Mouse (Mus musculus): ENCODE results near the gene Smyd3. TPM values are rescaled to one million over a fixed set of nuclear protein-coding genes. Genes with fewer than 3 reads are reported as not detected.
"Not testable (repeated sequence)": the region's sequence is repeated elsewhere in the genome, so short reads cannot be mapped to it uniquely, and the experiment has no call there.

The Smyd3 gene
- total RNA-seq, 2 experiments from 2014 or later = 4.3 to 5.1 TPM

GRCm38 (mm10) chr1:179207180-179207741 is 310.6 kb downstream of the Smyd3 start:
- intact Hi-C loops (cut with DNase I; ENCODE audit: low total_unique reads) = no loop called here
- DNase-seq = no peak

- DNase-seq = no peak
- intact Hi-C loops (cut with DNase I; ENCODE audit: low total_unique reads) = no loop called here
Observed at GRCm38 (mm10) chr1:179198517-179199200, 319.2 kb downstream of the Smyd3 start.

GRCm38 (mm10) chr1:179197821-179198516 is 319.9 kb downstream of the Smyd3 start:
- DNase-seq = no peak

DNA sequence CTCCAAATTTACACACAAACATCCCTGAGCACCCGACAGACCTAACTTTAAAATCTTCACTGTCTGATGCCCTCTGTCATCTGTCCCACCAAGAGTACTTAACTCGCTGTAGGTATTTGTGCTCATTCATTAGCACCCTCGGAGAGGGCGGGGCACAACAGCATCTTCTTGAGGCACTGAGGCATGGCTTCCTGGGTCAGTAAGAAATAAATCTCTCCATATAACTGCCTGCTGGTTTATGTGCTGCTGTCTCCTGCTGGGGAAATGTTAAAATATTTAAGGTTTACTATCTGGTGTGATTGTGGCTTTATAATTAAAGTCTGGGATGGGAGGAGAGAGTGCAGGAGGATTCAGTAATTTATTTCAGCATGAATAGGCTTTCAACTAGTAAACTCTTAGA is 320.7 kb downstream of the Smyd3 start:
- no peak for DNase-seq
- intact Hi-C loops (cut with DNase I; ENCODE audit: low total_unique reads) = no loop called here

More at GRCm38 (mm10) chr1:179197821-179198516, 319.9 kb downstream of the Smyd3 start:
- intact Hi-C loops (cut with DNase I; ENCODE audit: low total_unique reads) = no loop called here

DNA sequence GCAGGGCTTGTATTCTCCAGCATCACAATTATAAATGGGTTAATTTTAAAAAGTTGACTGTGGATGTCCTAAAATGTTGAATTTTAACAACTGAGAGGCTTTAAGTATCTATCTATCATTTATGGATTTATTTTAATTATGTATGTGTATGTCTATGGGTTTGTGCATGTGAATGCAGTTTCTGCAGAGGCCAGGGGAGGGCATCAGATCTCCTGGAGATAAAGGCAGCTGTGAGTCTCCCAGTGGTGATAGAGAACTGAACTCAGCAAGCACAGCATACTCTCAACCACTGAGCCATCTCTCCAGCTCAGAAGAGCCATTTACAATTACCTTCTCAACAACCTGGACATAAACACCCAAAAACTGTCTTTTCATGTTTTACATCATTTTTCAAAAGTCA is 321.4 kb downstream of the Smyd3 start:
- intact Hi-C loops (cut with DNase I; ENCODE audit: low total_unique reads) = no loop called here
- no peak for DNase-seq

DNA sequence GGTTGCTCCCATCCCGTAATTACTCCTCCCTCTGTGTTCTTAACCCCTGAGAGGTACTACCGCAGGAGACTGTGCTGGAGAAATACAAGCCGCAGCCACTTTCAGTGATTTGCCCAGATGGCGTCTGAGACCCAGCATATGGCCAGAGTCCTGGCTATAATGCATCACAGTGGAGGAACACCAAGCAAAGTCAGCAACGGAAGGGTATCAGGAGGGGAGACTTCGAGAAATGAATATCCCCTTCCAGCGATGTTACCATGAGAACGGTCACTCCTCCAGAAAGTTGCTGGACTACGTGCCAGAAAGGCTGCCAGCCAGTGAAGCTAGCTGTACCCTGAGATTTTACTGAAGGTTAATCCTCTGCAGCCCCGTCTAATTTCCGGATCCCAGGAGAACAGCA is 325.1 kb downstream of the Smyd3 start:
- intact Hi-C loops (cut with DNase I; ENCODE audit: low total_unique reads) = no loop called here
- DNase-seq = no peak

- intact Hi-C loops (cut with DNase I; ENCODE audit: low total_unique reads) = no loop called here
Observed at GRCm38 (mm10) chr1:179190837-179191236, 327.0 kb downstream of the Smyd3 start.

DNA sequence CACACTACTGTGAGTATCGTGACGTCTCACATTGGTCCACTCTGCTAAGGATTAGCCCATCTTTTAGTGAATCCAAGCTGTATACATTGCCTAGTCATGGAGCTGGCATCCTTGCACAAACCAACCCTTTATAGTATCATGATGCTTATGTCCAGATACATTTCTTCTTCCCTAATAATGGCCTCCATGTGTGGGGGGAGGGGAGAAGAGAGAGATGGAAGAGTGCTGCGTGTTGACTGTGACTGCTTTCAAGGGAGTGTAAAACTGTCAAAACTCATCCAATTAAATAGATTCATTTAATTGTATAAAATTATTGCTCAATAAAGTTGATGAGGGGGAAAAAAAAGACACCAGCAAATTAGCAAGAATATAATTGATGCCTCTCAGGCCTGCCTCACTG is 330.7 kb downstream of the Smyd3 start:
- DNase-seq = no peak
- intact Hi-C loops (cut with DNase I; ENCODE audit: low total_unique reads) = no loop called here

More at GRCm38 (mm10) chr1:179190837-179191236, 327.0 kb downstream of the Smyd3 start:
- DNase-seq = no peak

- intact Hi-C loops (cut with DNase I; ENCODE audit: low total_unique reads) = no loop called here
- DNase-seq = no peak
Observed at GRCm38 (mm10) chr1:179184631-179185030, 333.2 kb downstream of the Smyd3 start.

DNA sequence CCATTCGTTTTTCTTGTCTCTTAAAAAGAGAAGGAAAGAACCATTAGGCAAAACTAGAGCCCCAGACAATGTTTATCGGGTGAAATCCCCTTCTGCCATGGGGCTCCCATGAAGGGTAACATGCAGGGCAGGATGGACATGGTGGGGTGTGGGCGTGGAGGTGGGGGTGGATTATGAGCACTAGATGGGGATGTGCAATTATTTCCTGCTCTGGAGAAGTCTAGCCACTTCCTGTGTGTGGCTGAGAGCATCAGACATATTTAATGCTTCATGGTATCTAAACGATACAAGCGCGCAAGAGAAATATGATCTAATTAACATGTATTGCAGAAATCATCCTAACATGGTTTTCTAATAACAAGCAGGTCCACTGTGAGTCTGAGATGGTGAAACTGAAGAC is 334.3 kb downstream of the Smyd3 start:
- intact Hi-C loops (cut with DNase I; ENCODE audit: low total_unique reads) = no loop called here
- no peak for DNase-seq

- DNase-seq = no peak
- intact Hi-C loops (cut with DNase I; ENCODE audit: low total_unique reads) = no loop called here
Observed at GRCm38 (mm10) chr1:179180546-179180945, 337.3 kb downstream of the Smyd3 start.

DNA sequence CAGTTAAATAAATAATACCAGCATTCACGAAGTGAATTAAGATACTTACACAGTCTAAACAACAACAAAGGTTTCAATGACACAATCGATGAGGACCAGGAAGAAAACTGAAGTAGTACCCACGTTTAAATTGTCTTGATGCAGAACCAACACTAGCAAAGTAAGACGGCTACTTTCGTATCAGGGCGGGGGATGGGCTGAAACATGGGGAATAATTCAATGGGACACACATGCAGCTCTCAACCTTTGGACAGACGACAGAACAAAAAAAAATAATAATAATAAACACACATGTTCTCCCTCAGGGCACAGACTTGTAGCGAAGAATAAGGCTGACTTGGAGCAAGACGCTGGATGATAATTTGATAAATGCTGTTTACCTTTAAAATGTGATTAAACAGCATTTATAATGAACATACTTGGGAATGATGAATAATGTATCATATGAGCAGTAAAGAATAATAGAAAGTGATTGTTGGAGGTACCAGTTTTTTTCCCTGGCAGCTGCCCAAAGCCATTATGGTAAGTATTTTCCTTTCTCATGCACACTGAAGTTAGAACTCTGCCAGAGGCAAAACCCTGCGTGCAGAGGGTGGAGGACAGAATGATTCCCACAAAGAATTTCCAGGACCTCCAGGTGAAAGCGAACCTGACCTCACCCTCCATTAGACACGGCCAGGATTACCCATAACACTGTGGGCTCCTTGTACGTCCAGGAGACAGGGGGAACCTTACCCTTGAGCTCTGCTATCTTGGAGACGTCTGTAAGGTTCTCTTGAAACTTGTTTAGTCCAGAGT is 340.8 kb downstream of the Smyd3 start:
- intact Hi-C loops (cut with DNase I; ENCODE audit: low total_unique reads) = no loop called here

GRCm38 (mm10) chr1:179174241-179174640 is 343.6 kb downstream of the Smyd3 start:
- intact Hi-C loops (cut with DNase I; ENCODE audit: low total_unique reads) = no loop called here
- no peak for DNase-seq

More for the DNA sequence above, 340.8 kb downstream of the Smyd3 start:
- DNase-seq = no peak

GRCm38 (mm10) chr1:179170555-179170954 is 347.3 kb downstream of the Smyd3 start:
- intact Hi-C loops (cut with DNase I; ENCODE audit: low total_unique reads) = no loop called here
- DNase-seq = no peak

DNA sequence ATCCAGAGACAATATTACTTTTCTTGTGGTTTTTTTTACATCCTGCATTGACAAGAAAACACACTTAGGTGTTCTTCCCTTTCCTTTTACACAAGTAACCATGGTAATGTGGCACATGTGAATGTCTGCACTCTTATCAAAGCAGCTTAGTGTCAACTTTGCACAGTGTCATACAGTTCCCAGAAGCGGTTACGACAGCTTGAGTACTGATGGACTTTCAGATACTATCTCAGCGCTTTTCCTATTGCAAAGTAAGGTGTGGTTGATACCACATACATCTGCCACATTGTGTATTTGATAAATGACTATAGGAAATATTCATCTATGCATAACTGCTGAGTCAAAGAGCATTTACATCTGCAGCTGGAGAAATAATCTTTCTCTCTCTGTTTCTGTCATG is 348.1 kb downstream of the Smyd3 start:
- DNase-seq = no peak

DNA sequence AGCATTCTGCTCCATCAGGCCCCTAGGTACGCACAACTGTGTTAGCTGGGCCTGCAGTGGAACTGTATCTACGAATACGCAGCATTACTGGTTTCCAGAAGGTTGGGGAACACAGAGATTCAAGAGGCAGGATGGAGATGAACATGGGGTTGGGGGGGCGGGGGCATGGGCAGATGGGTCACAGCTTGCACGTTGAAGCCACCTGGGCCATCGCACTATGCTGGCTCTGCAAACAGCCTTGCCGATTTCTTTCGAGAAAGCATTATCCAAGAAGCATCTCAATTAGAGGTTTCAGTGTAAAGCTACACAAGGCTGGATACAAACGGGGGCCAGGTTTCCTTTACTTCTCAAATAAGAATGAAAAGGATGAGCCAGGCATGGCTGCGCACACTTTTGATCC is 348.7 kb downstream of the Smyd3 start:
- intact Hi-C loops (cut with DNase I; ENCODE audit: low total_unique reads) = no loop called here
- no peak for DNase-seq

More for the DNA sequence above, 348.1 kb downstream of the Smyd3 start:
- intact Hi-C loops (cut with DNase I; ENCODE audit: low total_unique reads) = no loop called here

DNA sequence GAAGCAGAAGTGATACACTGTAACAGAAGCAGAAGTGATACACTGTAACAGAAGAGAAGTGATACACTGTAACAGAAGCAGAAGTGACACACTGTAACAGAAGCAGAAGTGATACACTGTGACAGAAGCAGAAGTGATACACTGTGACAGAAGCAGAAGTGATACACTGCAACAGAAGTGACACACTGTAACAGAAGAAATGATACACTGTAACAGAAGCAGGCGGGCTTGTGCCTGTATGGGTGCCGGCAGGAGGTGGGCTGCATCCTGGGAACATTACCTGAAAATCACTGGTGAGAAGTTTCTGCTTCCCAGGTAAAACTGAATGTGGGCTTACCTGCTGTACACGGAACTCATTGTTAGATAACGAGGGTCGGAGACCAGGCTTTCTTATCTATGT is 353.6 kb downstream of the Smyd3 start:
- intact Hi-C loops (cut with DNase I; ENCODE audit: low total_unique reads); DNase-seq: not testable (repeated sequence)

- DNase-seq; intact Hi-C loops (cut with DNase I; ENCODE audit: low total_unique reads): not testable (repeated sequence)
Observed at GRCm38 (mm10) chr1:179162752-179163151, 355.1 kb downstream of the Smyd3 start.

DNA sequence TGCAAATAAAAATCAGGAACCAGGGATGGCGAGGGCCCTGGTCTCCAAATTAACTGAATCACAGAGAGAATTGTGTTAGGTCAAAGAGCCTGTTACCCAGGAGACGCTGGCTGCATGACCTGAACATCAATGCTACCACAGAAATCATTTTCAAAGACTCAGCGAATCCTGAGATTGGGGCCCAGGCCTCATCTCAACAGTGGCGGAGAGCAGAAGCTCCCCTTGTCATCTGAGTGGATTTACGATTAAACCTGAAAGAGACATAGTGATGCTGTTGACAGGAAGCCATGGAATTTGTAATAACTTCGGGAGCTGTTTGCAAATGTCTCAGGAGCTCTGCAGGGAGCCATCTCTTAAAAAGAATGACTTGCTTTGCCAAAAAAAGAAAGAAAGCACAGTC is 355.9 kb downstream of the Smyd3 start:
- DNase-seq = no peak
- intact Hi-C loops (cut with DNase I; ENCODE audit: low total_unique reads) = no loop called here

GRCm38 (mm10) chr1:179160697-179161096 is 357.1 kb downstream of the Smyd3 start:
- no peak for DNase-seq
- intact Hi-C loops (cut with DNase I; ENCODE audit: low total_unique reads) = no loop called here
